Mouse (Mus musculus) gastrocnemius, postnatal 10 days (tissue): ENCODE results near the gene Piezo1. TPM values are rescaled to one million over a fixed set of nuclear protein-coding genes. Genes with fewer than 3 reads are reported as not detected.

ENCODE experiments used
- DNase-seq: peaks from one replicate; pipeline ENCODE4 v3.0.0; 2021; ENCODE audit warnings: mixed read lengths
- total RNA-seq, 2 experiments: library from RNA; stranded (reverse); gene quantifications; 2 replicates each; pipeline ENCODE4 v1.2.3; 2021

The Piezo1 gene
- total RNA-seq, 2 experiments from 2014 or later: 24.5 to 30.9 TPM

GRCm38 (mm10) chr8:122497016-122497734 is 54.0 kb downstream of the Piezo1 start:
- DNase-seq: no peak

- DNase-seq: no peak
Observed at GRCm38 (mm10) chr8:122488387-122488786, 62.7 kb downstream of the Piezo1 start.

- DNase-seq: no peak
Observed at GRCm38 (mm10) chr8:122484831-122485230, 66.3 kb downstream of the Piezo1 start.

GRCm38 (mm10) chr8:122483877-122484276 is 67.3 kb downstream of the Piezo1 start:
- DNase-seq: no peak

GRCm38 (mm10) chr8:122482448-122482847 is 68.7 kb downstream of the Piezo1 start:
- no peak for DNase-seq

- DNase-seq: peak; percentile 95
Observed at GRCm38 (mm10) chr8:122475580-122476320, 75.4 kb downstream of the Piezo1 start, which contains the start of the genes Rnf166 and Ctu2. Gene Rnf166, minus strand, starts transcription at chr8:122476064. Gene Ctu2, plus strand, starts transcription at chr8:122476143.

GRCm38 (mm10) chr8:122474951-122475560 is 76.1 kb downstream of the Piezo1 start:
- peak; percentile 41 for DNase-seq

GRCm38 (mm10) chr8:122473911-122474421 is 77.2 kb downstream of the Piezo1 start:
- DNase-seq: no peak

GRCm38 (mm10) chr8:122470691-122471090 is 80.4 kb downstream of the Piezo1 start:
- DNase-seq: no peak

GRCm38 (mm10) chr8:122469965-122470364 is 81.2 kb downstream of the Piezo1 start:
- no peak for DNase-seq

- no peak for DNase-seq
Observed at GRCm38 (mm10) chr8:122469407-122469806, 81.7 kb downstream of the Piezo1 start.

GRCm38 (mm10) chr8:122467816-122468215 is 83.3 kb downstream of the Piezo1 start:
- no peak for DNase-seq

- no peak for DNase-seq
Observed at GRCm38 (mm10) chr8:122464985-122465384, 86.1 kb downstream of the Piezo1 start.

GRCm38 (mm10) chr8:122463651-122464640 is 87.2 kb downstream of the Piezo1 start:
- no peak for DNase-seq

- no peak for DNase-seq
Observed at GRCm38 (mm10) chr8:122462510-122462909, 88.6 kb downstream of the Piezo1 start.

- DNase-seq: no peak
Observed at GRCm38 (mm10) chr8:122461473-122462148, 89.5 kb downstream of the Piezo1 start.

GRCm38 (mm10) chr8:122460524-122461472 is 90.3 kb downstream of the Piezo1 start, which contains the start of gene Snai3:
Gene Snai3, minus strand, starts transcription at chr8:122460733.
- peak; percentile 62 for DNase-seq

- DNase-seq: no peak
Observed at GRCm38 (mm10) chr8:122459990-122460389, 91.1 kb downstream of the Piezo1 start.

- DNase-seq: no peak
Observed at GRCm38 (mm10) chr8:122459218-122459900, 91.8 kb downstream of the Piezo1 start.
